Mouse (Mus musculus): ENCODE results near the gene Stk26.
A peak's percentile ranks its signal among the peaks of the same experiment; 100 is the strongest.

The Stk26 gene

GRCm38 (mm10) chrX:50926893-50927545, 86.2 kb downstream of the Stk26 start:
- peak; percentile 39 for DNase-seq

DNA sequence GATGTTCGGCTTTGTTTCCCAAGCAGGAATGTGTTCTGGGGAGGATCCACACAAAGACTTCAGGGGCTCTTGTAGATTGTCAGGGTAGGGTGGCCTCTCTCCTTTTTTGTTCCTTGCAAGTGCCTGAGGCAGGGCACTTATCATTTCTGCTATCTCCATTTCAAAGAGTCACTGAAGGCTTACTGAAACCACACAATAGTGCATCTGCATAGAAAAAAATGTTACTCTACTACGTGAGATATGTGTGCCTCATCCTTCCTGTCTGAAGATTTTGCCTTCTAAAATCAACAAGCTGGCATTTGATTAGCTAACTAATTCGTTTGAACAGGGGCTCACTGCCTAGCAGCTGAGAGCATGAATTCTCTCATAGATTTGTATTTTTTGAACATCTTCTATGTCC, 89.5 kb downstream of the Stk26 start:
- DNase-seq = no peak

DNA sequence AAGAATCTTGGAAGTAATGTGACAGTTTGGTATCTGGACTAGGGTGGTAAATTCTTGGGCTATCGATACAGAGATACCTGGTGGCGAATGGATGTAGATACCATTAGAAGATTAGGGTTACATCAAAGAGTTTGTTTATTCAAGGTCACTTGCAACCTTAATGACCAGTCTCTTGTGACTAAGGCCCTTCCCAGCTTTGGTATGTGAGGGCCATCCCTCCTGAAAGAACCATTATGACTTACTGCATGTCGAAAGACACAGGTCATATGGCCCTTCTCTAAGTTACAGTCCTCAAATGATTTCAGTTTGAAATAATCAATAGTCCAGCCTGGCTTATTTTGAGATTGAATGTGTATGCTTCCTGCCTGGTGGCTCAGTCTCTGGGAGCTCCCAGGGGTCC, 96.3 kb downstream of the Stk26 start:
- DNase-seq = no peak

DNA sequence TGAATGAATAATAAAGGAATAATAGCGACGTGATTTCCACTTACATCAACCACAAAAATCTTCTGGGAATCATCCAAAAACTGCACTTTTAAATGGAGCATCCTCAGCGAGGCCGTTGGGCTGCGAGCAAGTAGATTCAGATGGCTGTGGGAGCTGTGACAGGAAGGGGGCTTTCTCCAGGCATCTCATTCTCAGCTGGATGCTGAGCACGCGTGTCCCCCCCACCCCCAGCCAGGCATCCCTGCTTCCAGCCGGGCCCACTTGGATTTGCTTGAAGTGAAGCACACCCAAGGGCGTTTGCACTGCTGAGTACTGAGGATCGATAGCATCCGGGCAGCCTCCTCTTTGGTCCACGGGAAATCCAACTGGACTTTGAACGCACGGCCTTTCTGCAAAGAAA, 101.8 kb downstream of the Stk26 start, which contains the start of gene Frmd7:
Frmd7 (minus strand) TSS at position 101 of the 400 bp plus-strand sequence.
- no peak for DNase-seq

Measured in liver (tissue).